Mouse (Mus musculus): Measurements from ENCODE around the gene Tbc1d24. TPM values are rescaled to one million over a fixed set of nuclear protein-coding genes. Genes with fewer than 3 reads are reported as not detected.

The Tbc1d24 gene
- total RNA-seq, 2 experiments from 2014 or later = 77.7 to 87.8 TPM

DNA sequence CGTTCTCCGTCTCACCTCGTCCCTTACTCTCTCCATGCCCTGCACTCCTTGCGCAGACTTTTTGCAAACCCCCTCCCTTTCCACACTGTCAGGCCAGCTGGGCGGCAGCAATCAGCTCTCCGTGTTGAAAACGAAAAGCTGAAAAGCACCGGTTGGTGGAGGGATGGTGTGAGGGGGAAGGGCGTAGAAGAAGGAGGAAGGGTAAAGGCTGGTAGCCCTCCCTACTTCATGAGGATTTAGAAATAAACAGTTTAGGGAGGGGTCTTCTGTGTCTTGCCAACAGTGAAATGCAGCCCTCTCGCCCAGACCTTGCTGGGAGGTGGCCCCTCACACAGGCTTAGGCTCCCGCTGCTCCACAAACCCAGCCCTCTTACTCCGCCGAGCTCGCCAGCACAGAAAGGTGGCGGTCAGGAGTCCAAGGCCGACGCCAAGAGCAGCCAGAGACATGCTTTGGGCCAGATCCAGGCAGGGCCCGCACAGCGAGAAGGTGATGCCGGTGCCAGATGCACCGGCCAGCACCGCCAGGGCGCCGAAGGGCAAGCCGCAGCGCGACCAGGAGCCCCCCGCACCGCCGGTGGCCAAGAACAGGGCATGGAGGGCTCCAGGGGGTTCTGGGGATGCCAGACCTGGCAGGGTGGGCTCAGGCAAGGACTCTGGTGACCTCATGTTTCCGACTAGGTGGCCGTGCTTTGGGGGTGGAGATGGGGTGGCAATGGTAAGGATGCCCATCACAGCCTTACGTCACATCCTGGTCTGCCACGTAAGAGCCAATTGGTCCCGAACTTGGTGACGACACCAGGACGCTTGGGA is 6.5 kb upstream of the Tbc1d24 start:
- DNase-seq (ENCODE audit: low spot score in 2 of 2) = peak; percentile 81 to 83

DNA sequence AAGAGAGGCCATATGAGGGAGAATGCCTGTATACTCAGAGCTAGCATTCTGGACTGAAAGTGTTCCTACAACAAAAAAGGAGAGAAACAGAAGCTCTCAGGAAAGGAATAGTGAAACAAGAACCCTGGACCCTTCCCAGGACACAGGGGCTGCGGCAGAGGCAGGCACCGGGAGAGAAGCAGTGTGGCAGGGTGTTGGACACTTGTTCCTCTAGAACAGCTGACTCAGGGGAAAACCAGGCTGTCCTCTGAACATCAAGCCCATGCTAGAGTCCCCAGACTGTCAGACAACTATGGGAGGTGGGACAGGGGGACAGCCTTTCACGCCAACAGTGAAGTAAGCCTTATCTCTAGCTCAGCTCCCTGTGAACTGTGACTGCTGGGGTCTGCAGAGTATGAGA is 5.2 kb upstream of the Tbc1d24 start:
- DNase-seq (ENCODE audit: low spot score in 2 of 2) = no peak

- no peak for DNase-seq (ENCODE audit: low spot score in 2 of 2)
These were observed 4.5 kb upstream of the Tbc1d24 start for GRCm38 (mm10) chr17:24209916-24210240.

DNA sequence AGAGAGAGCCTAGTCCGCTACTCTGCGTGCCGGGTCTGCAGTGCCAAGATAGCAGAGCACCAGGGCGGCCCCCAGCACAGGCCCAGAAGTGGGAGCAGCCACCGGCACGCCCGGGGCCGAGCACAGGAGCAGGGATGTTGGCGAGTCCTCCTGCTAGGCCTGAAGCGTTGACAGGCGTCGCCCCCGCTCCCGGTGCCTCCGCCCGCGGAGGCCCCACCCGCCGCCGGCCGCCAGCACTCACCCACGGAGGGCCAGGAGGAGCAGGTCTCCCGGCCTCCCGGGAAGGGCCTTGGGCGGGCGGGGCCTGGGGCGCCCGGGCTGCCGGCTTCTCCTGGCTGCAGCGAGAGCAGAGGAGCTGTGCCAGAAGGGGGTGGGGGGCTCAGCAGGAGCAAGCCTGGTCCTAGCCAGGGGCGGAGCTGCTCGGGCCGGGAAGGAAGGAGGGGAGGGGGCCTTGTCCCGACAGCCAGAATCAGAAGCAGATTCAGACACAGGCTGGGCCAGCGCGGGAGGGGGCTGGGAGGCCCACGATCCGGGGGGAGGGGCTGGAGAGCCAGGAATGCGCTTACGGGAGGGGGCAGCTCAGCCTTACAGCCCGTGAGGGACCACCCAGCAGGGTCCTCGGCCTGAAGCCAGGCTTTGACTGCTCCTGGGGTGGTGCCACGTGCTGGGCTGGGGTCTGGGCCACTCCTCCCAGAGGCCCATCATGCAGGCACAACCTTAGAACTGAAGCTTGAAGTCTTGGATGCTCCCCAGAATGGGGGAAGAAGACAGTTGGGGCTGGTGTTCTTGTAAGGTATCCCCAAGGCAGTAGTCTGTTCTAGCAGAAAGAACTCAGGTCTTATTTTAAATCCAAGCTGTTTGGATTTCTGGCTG is 3.9 kb upstream of the Tbc1d24 start, which contains the start of gene Ntn3:
Ntn3 (minus strand) TSS at position 489 of the 873 bp plus-strand sequence.
- DNase-seq (ENCODE audit: low spot score in 2 of 2) = peak; percentile 61 to 73

DNA sequence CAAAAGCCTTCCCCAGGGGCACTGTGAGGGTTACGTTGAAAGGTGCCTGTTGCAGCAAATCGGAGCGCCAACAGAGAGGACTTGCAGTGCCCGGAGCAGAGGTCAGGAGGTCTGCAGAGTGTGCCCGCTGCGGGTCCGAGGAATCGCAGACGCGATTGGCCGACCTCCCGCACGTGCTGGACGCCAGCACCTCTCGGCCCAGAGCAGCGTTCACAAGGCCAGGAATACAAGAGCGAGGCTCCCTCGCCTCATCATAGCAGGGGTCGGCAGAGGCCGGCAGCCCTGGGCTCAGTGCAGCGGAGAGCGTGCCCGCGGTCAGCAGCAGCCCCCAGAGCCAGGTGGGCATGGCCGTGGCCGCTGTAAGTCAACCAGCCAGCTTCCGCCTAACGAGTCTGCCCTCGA is 3.3 kb upstream of the Tbc1d24 start:
- DNase-seq (ENCODE audit: low spot score in 2 of 2) = peak; percentile 44 to 59

GRCm38 (mm10) chr17:24207768-24208640 is 2.6 kb upstream of the Tbc1d24 start:
- DNase-seq (ENCODE audit: low spot score in 2 of 2) = peak; percentile 21

DNA sequence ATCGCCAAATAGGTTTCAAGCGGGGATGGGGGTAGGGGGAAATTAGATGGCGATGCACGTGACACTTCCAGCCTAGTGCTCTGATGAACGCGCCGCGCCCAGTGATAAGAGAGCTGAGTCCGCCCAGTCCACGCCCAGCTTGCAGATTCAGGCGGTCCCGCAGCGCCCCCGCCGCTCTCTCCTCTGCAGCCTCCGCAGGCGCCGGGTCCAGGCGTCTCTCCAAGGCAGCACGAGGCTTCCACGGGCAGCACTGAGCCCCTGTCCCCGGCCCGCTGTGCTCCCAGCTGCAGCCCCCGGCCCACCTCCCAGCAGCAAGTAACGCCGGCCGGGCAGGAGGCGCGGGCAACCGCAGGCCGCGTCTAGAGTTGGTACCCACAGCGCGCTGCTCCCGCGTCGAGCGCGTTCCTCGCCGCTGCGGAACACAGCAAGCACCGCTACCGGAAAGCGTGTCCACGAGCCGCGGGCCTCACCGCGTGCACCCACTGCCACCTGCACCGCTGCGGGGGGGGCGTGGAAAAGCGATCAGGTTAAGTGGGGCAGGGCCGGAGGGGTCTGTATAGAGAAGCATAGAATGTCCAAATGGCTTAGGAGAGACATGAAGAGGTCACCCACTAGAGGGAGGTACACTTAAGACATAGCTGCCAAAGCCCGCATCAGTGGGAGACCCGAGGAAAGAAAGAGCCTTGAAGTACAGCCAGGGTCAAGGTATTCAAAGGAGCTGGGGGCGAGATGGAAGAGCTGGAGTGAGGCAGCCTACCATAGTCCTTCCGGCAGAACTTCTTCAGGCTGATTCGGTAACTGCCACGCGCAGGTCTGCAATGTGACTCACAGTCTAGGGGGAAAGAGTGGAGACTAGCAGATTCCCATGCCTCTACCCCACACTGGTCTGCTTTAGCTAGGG is 1.3 kb upstream of the Tbc1d24 start:
- peak; percentile 72 to 82 for DNase-seq (ENCODE audit: low spot score in 2 of 2)

GRCm38 (mm10) chr17:24205908-24206361 is 573 bp upstream of the Tbc1d24 start:
- DNase-seq (ENCODE audit: low spot score in 2 of 2) = no peak

- DNase-seq (ENCODE audit: low spot score in 2 of 2) = peak in 1 of 2 experiments; percentile 16
These were observed 516 bp downstream of the Tbc1d24 start for GRCm38 (mm10) chr17:24204846-24205245.

GRCm38 (mm10) chr17:24203611-24204534 is 1.5 kb downstream of the Tbc1d24 start:
- DNase-seq (ENCODE audit: low spot score in 2 of 2) = no peak

DNA sequence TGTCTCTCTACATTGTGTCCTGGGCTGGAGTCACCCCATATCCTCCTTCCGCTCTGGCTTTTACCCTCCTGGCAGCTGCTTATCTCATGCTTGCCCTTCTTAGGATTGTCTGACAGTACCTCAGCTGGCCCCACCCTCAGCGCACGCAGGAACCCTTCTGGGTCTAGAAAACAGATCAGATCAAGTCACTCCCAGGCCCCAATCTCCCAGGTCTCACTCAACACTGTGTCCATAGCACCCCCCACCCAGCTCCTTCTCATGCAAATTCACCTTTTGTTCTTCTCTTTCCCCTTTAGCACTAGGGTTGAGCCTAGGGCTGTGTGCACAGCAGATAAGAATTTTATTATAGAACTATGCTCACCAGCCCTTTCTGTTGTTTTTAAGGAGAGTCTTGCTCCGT is 2.3 kb downstream of the Tbc1d24 start:
- no peak for DNase-seq (ENCODE audit: low spot score in 2 of 2)

- DNase-seq (ENCODE audit: low spot score in 2 of 2) = no peak
These were observed 4.3 kb downstream of the Tbc1d24 start for GRCm38 (mm10) chr17:24201092-24201491.

- no peak for DNase-seq (ENCODE audit: low spot score in 2 of 2)
These were observed 5.6 kb downstream of the Tbc1d24 start for GRCm38 (mm10) chr17:24199741-24200140.

- DNase-seq (ENCODE audit: low spot score in 2 of 2) = peak; percentile 33 to 53
These were observed 6.1 kb downstream of the Tbc1d24 start for GRCm38 (mm10) chr17:24199252-24199651.

DNA sequence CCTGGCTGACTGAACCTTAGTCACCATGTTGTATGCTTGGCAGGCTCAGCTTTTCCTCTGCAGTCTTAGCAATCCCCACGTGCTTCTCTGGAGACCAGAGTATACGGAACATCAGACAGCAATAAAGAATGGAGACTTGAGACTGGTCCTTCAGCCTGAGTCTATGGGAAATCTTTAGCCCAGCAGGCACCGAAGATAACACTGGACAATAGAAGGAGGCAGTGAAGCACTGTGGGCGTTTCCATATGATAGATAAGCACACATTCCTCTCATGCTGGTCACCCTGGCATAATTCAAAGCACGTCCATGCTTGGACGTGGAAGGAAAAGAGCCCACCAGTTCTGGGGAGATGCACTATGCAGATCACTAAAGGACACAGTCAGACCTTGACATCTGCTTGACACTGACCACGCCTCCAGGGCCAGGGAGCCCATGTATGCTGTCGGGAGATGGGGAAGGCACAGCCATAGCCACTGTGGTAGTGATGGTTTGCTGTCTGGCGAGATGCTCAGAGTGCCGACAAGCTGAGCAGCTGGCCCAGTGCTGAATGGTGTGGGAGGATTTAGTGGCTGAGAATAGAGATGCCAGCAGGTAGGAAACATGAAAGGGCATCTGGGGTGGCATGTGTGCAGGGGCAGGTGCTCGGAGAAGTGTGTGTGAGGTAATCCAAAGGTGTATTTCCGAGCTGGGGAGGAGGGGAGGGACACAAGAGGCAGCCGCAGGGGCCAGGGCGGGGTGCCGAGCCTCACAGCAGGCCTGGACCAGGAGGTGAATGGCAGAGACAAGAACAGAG is 8.1 kb downstream of the Tbc1d24 start:
- DNase-seq (ENCODE audit: low spot score in 2 of 2) = peak; percentile 23 to 40

GRCm38 (mm10) chr17:24195349-24195748 is 10.0 kb downstream of the Tbc1d24 start:
- no peak for DNase-seq (ENCODE audit: low spot score in 2 of 2)

DNA sequence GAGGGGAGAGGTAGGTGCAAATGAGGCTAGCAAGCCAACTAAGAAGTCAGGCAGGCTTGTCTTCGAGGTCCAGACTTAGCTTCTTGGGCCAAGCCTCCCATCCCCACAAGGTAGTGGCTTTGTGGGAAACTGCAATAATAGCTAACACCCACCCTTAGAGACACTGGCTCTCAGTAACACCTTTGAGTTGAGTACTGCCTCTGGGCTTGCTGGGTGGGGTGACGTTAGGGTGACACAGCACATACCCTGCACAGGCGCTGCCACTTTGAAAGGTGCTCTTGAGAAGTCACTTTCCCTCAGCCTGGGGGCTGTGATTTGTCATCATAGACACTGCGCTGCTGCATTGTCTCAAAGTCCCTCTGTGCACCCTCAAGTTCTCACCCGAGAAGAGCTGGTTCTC is 11.6 kb downstream of the Tbc1d24 start:
- no peak for DNase-seq (ENCODE audit: low spot score in 2 of 2)

DNA sequence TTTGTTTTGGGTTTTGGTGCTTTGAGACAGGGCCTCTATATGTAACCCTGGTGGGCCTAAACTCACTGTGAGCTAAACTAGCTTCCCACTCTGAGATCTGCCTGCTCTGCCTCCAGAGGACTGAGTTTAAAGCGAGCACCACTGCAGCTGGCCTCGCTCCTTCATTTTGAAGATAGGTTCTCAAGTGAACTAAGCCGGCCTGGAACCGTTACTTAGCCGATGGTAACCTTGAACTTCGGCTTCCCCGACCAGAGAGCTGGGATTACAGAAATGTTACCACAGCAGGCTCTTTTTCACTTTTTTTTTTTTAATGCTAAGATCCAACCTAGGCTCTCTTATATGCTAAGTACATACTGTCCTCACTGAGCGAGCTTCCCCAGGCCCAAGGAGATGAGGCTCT is 12.1 kb downstream of the Tbc1d24 start:
- no peak for DNase-seq (ENCODE audit: low spot score in 2 of 2)
